Mouse (Mus musculus): ENCODE measurements around the gene Zfp131. TPM values are rescaled to one million over a fixed set of nuclear protein-coding genes. Genes with fewer than 3 reads are reported as not detected.
"Not testable (repeated sequence)": the region's sequence is repeated elsewhere in the genome, so short reads cannot be mapped to it uniquely, and the experiment has no call there.

Gene Zfp131
- total RNA-seq (2021) = 10 to 100 TPM; 19.6 to 19.8 TPM
- long read RNA-seq, experiment 1, partial matches to known transcripts = 4 of 6 reads
- long read RNA-seq, experiment 1, other reads (novel, unspliced or antisense) = 1 of 6 reads
- long read RNA-seq, experiment 2, partial matches to known transcripts = 0 of 2 reads
- long read RNA-seq, experiment 2, other reads (novel, unspliced or antisense) = 0 of 2 reads

DNA sequence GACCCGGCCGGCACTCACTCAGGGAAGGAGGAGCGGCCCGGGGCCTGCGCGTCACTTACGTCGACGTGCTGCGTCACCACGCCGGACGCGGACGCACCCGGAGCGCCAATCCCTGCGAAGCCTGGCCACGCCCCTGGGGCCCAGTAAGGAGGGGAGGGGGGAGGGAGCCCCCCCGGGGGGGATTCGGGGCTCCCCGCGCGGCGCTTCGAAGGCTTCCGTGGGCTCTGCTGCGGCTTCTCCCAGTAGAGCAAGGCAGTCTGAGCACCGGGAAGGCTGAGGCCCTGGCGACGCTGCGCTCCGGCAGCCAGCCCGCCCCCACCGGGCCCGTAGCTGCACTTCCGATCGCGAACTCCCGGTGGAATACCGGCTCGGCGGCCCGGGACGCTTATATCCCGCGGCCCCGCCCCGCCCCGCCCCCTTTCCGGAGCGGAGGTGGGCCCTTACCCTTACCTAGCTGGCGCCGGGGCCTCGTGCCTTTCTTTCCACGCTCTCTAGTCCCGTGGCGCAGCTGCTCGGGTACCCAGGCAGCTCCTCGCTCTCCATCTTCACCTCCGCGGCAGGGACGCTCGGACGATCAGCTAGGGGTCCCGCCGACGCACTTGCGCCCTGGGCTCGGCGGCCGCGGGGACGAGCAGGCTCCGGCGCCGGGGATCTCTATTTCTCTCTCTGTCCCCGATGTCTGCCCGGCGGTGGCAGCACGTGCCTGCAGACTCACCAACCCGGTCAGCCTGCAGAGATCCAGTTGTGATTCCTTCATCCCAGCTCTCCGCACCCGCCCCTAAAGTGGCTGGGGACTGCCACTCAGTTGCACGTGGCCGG, at the start of gene Zfp131:
Gene Zfp131 (minus strand): TSS at position 129 of the 819 bp plus-strand sequence.
- peak; percentile 92 to 96 for DNase-seq

- not testable (repeated sequence) for DNase-seq
These were observed 49.3 kb upstream of the Zfp131 start for GRCm38 (mm10) chr13:119839982-119840381.

- DNase-seq = peak; percentile 6 to 29
These were observed 47.1 kb upstream of the Zfp131 start for GRCm38 (mm10) chr13:119837719-119838337.

DNA sequence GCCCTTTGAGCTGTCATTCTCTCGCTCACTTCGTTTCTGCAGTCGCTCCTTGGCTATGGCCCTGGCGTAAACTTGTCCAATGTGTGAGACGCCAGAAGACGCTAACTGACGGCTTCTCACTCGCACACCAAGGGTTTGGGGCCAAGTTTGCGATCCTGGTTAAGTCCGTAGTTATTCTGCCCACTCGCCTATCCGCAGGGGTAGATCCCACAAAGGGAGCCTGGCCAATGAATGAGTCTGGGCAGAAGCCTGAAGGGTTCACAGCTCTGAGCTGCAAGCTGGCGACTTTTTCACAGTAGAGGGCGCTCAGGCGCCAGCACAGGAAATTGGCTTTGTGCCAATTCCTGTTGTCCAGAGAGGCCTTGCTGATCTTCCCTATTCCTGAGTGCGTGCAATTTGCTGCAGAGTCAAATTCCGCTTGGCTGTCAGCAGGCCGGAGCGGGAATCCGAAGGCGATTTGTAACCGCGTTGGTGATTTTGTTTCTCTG, 45.7 kb upstream of the Zfp131 start:
- DNase-seq = peak; percentile 33 to 40

DNA sequence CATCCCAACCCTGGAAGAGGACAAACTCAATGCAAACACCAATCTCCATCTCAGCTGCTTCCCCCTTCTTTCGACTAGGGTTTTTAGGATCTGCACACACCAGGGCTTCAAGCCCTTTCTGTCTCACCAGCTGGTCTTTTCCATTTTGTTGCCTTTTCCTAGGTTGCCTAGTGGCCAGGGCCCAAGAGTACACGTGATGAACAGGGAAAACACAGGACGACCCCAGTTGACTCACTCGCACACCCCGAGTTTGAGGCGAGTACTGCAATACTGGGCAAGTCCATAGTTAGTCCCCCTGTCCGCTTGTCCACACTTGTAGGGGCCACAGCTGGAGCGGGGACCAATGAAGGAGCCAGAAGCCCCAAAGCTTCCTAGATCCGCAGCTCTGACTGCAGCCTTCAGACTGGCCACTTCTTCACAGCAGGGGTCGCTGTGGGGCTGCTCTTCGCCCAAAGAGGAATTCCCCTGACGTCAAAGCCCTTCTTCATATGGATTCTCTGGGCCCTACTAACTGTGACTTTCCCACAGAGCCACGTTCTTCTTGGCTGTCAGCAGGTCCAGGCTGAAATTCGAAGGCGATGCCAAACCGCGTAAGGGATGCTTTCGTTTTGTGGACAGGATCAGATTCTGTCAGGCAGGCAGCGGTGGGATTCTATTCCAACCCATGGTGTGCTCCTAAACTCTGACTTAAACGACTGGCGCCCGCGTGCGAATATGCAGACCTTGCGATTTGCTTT, 44.8 kb upstream of the Zfp131 start, which contains the start of gene D13Ertd608e:
Gene D13Ertd608e (plus strand): TSS at position 687 of the 737 bp plus-strand sequence.
- peak; percentile 25 to 50 for DNase-seq

- not testable (repeated sequence) for DNase-seq
These were observed 39.4 kb upstream of the Zfp131 start, which contains the start of gene AF067063 for GRCm38 (mm10) chr13:119830116-119830515. Gene AF067063, minus strand, starts transcription at chr13:119830216.

DNA sequence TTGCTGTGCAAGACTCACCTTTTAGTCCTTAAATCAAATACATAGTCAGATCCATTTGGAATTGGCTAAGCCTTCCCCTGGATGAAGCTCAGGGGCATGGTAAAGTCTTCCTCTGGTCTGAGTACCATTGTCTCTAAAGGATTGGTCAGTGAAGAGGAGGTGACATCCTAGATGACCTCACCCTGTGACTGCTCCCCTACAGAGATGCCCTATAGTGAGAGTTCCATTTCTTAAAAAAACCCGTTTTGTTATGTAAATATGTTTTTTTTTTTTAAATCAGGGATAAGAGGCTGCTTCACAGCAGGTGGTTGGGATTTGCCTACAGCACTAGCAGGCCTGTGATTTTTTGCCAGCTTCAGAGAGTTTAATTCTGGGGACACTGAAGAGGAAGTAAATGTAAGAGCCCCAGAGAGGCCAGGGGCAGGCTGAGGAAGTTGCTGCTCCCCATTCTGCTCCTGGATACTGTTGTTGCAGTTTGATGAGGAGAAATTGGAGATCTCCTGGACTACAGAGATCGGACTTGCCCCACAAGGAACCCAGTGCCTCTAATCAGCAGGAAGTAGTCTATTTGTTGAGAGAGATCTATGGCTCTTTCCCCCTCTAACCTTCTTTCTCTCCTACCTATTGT, 27.0 kb upstream of the Zfp131 start:
- DNase-seq = no peak

- no peak for DNase-seq
These were observed 26.1 kb upstream of the Zfp131 start for GRCm38 (mm10) chr13:119816798-119817197.

- peak in 1 of 2 experiments; percentile 4 for DNase-seq
These were observed 19.3 kb upstream of the Zfp131 start for GRCm38 (mm10) chr13:119810031-119810430.

GRCm38 (mm10) chr13:119808937-119809336, 18.2 kb upstream of the Zfp131 start:
- no peak for DNase-seq

- no peak for DNase-seq
These were observed 7.0 kb upstream of the Zfp131 start for GRCm38 (mm10) chr13:119797656-119798055.

- no peak for DNase-seq
These were observed 2.2 kb upstream of the Zfp131 start for GRCm38 (mm10) chr13:119792791-119793404.

DNA sequence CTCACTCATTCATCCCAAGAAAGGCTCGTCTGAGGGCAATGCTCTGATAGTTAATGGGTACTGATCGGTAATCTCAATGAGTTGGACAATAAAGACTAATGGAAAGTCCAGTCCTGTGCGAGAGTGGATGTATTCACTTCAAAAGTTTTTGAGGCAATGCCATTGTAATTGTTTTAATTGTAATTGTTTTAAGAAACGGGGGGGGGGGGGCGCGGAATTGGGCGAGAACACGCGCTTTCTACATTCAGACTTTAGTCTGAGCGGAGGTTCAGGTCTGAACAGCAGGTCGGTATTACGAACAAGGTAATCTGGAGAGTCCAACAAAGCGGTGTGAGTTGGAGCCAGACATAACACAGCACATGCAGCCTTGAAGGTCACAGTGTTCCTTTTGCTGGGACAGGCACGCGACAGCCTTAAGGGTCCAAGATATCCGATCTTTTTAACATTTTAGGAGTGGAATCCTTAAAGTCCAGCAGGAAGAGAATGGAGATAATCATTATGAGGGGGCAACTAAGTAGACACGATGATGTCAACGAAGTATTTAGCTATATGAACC, 969 bp upstream of the Zfp131 start:
- DNase-seq = peak in 1 of 2 experiments; percentile 27

DNA sequence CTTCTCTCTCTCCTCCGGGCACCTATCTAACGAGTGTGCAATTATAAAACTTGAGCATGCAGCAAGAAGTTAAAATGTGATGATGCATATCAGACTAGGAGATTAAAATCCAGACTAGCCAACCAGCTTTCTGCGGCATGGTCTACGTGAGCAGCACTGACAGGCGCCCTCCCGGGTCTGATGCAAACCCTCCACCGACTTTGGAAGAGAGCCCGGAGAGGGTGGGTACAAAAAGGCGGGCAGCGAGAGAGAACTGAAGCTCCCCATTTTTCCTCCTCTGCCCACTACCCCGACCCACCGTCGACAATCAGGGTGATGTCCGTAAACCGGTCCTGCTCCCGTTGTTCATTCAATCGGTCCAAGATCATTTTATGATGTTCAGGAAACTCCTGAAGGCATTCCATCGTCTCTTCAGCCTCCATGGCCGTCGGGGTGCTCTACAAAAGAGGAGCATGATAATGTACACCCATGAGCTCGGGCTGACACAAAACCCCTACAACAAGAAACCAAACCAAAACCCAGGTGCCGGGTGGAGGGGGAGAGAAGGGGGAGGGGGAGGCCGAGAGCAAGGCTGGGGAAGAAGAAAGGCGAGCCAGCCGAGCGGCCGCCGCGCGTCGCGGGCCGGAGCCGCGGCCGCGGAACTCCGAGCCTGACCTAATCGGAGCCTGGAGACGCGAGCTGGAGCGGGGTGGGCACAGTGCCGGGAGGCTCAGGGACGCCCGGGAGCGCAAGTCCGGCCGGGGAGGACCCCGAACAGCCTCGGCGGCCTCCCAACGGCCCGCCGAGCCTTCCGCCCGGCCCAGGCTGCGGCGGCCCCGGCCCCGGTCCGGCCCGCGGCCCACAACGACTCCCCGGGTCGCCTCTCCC, 605 bp downstream of the Zfp131 start:
- DNase-seq = peak; percentile 50 to 75

DNA sequence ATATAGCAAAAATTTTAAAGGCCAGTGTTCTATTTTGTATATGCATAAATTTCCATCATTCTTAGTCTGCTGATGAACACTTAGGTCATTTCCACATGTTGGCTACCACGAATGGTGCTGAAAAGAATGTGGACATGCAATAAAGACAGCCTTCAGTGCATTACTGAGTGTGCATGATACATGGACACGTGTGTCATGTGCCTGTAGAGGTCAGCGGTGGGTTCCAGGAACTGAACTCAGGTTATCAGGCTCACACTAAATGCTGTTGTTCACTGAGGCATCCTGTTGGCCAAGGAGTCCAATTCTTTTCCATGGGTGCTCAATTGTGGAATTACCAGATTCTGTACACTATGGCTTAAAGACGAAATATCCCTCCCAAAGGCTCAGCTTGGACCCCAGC, 7.1 kb downstream of the Zfp131 start:
- DNase-seq = no peak

DNA sequence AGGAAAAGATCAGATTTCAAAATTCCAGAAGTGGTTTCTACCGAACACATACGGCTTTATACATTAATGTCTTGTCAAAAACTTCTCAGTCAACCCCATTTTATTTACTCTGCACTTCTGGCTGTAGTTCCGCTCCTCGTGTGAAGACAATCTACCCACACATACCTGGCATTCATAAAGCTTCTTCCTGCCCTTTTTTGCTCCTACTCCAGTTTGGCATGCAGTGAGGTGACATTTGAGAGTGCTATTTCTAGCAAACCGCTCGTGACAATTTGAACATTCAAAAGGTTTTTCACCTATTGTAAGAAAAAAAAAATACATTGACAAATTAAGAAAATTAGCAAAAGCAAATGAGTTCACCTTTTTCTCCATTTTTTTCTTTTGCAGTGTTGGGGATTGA, 22.1 kb downstream of the Zfp131 start:
- peak in 1 of 2 experiments; percentile 10 for DNase-seq

GRCm38 (mm10) chr13:119766480-119766879, 24.2 kb downstream of the Zfp131 start:
- peak; percentile 18 to 42 for DNase-seq

GRCm38 (mm10) chr13:119756831-119757230, 33.9 kb downstream of the Zfp131 start:
- DNase-seq = no peak

GRCm38 (mm10) chr13:119755681-119756471, 34.8 kb downstream of the Zfp131 start, which contains the start of gene Nim1k:
Gene Nim1k, minus strand, starts transcription at chr13:119755882.
- peak; percentile 90 to 92 for DNase-seq

All from heart, adult 18-20 months (tissue).